Mouse (Mus musculus): ENCODE results near the gene Wdr6. TPM values are rescaled to one million over a fixed set of nuclear protein-coding genes. Genes with fewer than 3 reads are reported as not detected.

The Wdr6 gene
- polyA plus RNA-seq, 1 experiment from 2014 or later = 364 TPM

DNA sequence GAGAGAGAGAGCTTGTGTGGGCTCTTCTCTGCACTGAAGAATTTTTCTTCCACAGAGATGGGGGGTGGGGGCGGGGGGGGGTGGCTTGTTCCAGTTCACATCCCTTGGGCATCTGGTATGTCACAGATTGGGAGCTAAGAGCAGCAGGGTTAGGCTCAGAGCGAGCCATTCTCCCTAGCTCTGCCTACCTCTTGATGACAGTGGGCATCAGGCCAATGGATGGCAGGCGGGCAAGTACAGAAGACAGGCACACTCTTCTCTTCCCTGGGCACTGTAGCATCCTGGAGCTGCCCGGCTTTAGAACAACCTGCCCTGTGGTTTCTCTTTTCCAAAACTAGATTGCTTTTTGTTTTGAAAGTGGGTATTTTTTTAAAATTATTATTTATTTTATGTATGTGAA is 12.9 kb upstream of the Wdr6 start:
- Histone ChIP-seq H3K36me3 (peaks cover 6% of the 10 kb centered on the region; the same call in 1 of the 2 replicates), H3K27me3 (no peaks in the 10 kb centered on the region), H3K9me3 (no peaks in the 10 kb centered on the region), H3K4me2 (replicated peaks) (no peak overlapping the region), H3K4me3 (replicated peaks) (no peak overlapping the region), H3K9ac (replicated peaks) (no peak overlapping the region), H3K4me1 (replicated peaks) (peaks cover 41% of the 10 kb centered on the region), H3K27ac (no peak overlapping the region)
- no peak for ATAC-seq
- WGBS = 83% methylated on average over 4 of the region's 4 CpGs

DNA sequence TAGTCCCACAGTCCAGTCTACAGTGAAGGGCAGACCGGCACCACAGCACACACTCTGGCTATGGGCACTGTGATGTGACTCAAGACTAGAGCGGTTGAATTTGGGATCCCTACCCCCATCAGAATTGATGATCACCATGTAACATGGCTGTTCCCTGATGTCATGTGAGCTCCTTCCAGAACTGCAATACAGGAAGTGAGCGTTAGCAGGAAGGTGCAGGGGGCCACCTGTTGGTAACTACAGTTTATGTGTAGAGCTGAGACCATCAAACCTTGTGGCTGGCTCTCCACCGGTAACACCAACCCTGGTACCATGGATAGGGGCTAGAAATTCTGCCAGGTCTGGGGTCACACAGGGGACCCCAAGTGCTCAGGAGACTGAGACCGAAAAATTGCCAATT is 10.7 kb upstream of the Wdr6 start:
- H3K27me3 ChIP-seq = no peaks in the 10 kb centered on the region
- no peak for ATAC-seq
- H3K9me3 ChIP-seq = no peaks in the 10 kb centered on the region
- H3K9ac ChIP-seq (replicated peaks) = no peak overlapping the region; the same call in 1 of the 2 replicates
- H3K27ac ChIP-seq = peak overlapping the region; percentile 98
- 79% methylated on average over 5 of the region's 5 CpGs for WGBS
- peaks cover 6% of the 10 kb centered on the region; the same call in 1 of the 2 replicates for H3K36me3 ChIP-seq
- H3K4me2 ChIP-seq (replicated peaks) = no peak overlapping the region
- H3K4me3 ChIP-seq (replicated peaks) = no peak overlapping the region
- H3K4me1 ChIP-seq (replicated peaks) = peaks cover 42% of the 10 kb centered on the region

DNA sequence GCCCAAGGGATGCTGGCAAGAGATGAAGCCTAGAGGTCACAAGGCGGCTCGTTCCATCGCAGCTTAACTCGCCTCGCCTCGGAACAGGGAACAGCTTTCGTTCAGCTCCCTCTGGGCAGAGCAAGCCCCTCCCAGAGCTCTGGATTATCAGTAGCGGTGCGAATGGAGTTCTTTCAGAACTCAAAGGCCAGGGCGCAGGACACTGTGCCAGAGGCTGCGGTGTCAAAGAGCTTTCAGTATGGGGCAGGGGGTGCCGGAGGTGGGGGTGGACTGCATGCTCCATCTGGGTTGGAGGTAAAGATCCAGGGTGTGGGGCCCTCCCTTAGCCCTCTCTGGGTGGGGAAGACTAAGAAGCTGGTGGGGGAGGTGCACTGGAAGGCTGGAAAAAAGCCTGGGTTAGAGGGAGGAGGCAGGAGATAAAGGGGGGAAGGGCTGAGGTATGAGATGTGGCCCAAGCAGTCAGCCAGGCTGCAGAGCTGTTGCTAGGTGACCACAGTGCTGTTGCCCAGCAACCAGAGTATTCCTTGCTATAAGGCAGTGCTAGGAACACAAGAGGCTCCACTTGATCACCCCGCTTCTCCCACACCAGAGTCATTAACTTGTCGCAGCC is 9.1 kb upstream of the Wdr6 start:
- no peaks in the 10 kb centered on the region for H3K27me3 ChIP-seq
- peaks cover 4% of the 10 kb centered on the region for H3K36me3 ChIP-seq
- peaks cover 42% of the 10 kb centered on the region for H3K4me1 ChIP-seq (replicated peaks)
- H3K27ac ChIP-seq = peak overlapping the region; percentile 98
- peak overlapping the region; percentile 31 for H3K4me3 ChIP-seq (replicated peaks)
- H3K9me3 ChIP-seq = no peaks in the 10 kb centered on the region
- H3K9ac ChIP-seq (replicated peaks) = peak overlapping the region; percentile 57
- WGBS = under 1% methylated on average over 14 of the region's 14 CpGs
- ATAC-seq = peak; percentile 99
- H3K4me2 ChIP-seq (replicated peaks) = peak overlapping the region; percentile 60

DNA sequence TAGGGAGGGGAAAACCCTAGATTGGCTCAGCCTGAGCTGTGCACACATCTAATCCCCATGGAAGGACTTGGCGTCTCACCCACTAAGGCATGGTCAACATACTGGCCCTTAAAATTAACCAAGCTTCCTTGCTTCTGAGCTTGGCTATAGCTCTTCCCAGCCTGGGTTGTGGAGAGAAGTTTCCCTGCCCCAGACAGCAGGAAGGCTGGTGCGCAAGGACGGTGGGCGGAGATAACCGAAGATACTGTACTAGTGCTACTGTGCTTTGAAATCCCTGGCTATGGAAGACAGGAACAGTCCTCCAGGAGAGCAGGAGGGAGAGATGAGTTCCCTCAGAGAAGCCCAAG is 778 bp upstream of the Wdr6 start:
- Histone ChIP-seq H3K9ac (replicated peaks) (peak overlapping the region; percentile 92), H3K4me2 (replicated peaks) (peak overlapping the region; percentile 97), H3K4me3 (replicated peaks) (peak overlapping the region; percentile 80), H3K27me3 (0 out of 2 replicates have a peak, but pooled peaks cover 2% of the 10 kb centered on the region), H3K27ac (peak overlapping the region; percentile 97), H3K4me1 (replicated peaks) (peaks cover 52% of the 10 kb centered on the region), H3K9me3 (no peaks in the 10 kb centered on the region), H3K36me3 (peaks cover 40% of the 10 kb centered on the region)
- 58% methylated on average over 5 of the region's 5 CpGs for WGBS
- no peak for ATAC-seq

GRCm38 (mm10) chr9:108577934-108578544 is 500 bp downstream of the Wdr6 start:
- H3K9ac ChIP-seq (replicated peaks) = peak overlapping the region; percentile 92
- 0 out of 2 replicates have a peak, but pooled peaks cover 2% of the 10 kb centered on the region for H3K27me3 ChIP-seq
- H3K4me1 ChIP-seq (replicated peaks) = peaks cover 63% of the 10 kb centered on the region
- H3K27ac ChIP-seq = peak overlapping the region; percentile 97
- H3K36me3 ChIP-seq = peaks cover 49% of the 10 kb centered on the region
- no peaks in the 10 kb centered on the region for H3K9me3 ChIP-seq
- no peak for ATAC-seq
- under 1% methylated on average over 24 of the region's 24 CpGs for WGBS
- peak overlapping the region; percentile 97 for H3K4me2 ChIP-seq (replicated peaks)
- peak overlapping the region; percentile 80 for H3K4me3 ChIP-seq (replicated peaks)

- peaks cover 52% of the 10 kb centered on the region for H3K36me3 ChIP-seq
- H3K4me1 ChIP-seq (replicated peaks) = peaks cover 68% of the 10 kb centered on the region
- H3K9ac ChIP-seq (replicated peaks) = peak overlapping the region; percentile 92
- no peaks in the 10 kb centered on the region for H3K9me3 ChIP-seq
- WGBS = 40% methylated on average over 6 of the region's 6 CpGs
- H3K27ac ChIP-seq = peak overlapping the region; percentile 97; the same call in 1 of the 2 replicates
- H3K4me3 ChIP-seq (replicated peaks) = peak overlapping the region; percentile 80
- peak overlapping the region; percentile 97 for H3K4me2 ChIP-seq (replicated peaks)
- ATAC-seq = no peak
- H3K27me3 ChIP-seq = 0 out of 2 replicates have a peak, but pooled peaks cover 2% of the 10 kb centered on the region
Observed at GRCm38 (mm10) chr9:108577025-108577424, 1.5 kb downstream of the Wdr6 start.

DNA sequence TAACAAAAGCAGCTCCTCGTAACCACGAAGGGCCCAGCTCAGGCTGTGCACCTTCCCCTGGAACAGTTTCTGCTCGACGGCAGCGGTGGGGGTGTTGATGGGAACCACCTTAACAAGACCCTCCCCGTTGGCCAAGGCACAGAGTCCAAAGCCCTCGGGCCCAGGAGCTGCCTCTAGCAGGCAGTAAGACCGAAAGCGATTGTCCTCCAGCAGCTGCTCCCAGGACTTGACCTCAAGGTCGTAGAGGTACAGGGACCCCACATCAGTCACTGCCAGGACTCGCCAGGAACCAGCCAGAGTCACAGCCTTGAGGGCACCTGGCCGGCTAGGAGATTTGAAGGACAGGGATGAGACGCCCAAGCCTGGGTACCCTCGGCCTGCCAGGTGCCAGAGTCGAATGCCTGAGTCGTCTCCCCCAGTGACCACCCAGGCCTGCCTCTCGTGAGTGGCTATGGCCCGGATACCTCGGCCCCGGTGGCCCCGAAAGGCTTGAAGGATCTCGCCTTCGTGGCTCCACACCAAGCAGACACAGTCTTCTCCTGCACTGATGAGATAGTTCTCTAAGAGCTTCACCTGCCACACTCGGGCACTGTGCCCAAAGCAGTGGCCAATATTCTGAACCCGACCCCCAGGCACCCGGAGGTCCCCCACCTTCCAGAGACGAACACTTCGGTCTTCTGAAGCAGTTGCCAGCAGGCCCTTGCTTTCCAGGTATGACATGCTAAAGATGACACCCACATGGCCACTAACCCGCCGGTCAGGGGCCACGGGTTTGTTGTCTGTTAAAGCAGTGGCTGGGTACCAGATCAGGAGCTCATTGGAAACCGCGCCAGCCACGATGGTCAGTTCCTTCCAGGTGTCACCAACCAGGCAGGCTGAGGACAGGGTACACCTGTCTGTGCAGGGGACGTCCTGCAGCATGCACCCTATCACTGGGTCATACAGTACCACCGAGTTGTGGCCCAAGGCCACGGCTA is 2.9 kb downstream of the Wdr6 start:
- Histone ChIP-seq H3K9me3 (no peaks in the 10 kb centered on the region), H3K27me3 (0 out of 2 replicates have a peak, but pooled peaks cover under 1% of the 10 kb centered on the region), H3K4me3 (replicated peaks) (peak overlapping the region; percentile 80), H3K4me1 (replicated peaks) (peaks cover 72% of the 10 kb centered on the region), H3K36me3 (peaks cover 60% of the 10 kb centered on the region), H3K9ac (replicated peaks) (peak overlapping the region; percentile 42), H3K27ac (no peak overlapping the region), H3K4me2 (replicated peaks) (peak overlapping the region; percentile 97)
- ATAC-seq = no peak
- WGBS = 89% methylated on average over 37 of the region's 37 CpGs

DNA sequence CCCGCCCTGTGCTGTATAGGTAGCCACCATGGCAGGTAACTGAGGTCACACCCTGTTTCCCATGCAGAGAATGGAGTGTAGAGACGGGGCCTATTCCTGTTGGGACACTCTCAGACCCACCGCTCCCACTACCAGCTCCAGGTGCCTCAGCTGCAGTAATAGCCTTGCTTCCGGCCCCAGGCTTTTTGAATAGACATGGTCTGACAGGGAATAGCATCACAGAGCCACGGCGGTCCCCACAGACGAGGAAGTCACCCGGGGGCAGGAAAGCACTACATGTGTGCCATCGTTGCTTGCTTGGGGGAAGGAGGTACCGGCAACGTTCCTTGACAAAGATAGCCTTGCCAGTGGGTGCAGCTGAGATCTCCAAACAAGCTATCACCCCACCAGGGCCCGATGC is 3.6 kb downstream of the Wdr6 start:
- 88% methylated on average over 12 of the region's 12 CpGs for WGBS

DNA sequence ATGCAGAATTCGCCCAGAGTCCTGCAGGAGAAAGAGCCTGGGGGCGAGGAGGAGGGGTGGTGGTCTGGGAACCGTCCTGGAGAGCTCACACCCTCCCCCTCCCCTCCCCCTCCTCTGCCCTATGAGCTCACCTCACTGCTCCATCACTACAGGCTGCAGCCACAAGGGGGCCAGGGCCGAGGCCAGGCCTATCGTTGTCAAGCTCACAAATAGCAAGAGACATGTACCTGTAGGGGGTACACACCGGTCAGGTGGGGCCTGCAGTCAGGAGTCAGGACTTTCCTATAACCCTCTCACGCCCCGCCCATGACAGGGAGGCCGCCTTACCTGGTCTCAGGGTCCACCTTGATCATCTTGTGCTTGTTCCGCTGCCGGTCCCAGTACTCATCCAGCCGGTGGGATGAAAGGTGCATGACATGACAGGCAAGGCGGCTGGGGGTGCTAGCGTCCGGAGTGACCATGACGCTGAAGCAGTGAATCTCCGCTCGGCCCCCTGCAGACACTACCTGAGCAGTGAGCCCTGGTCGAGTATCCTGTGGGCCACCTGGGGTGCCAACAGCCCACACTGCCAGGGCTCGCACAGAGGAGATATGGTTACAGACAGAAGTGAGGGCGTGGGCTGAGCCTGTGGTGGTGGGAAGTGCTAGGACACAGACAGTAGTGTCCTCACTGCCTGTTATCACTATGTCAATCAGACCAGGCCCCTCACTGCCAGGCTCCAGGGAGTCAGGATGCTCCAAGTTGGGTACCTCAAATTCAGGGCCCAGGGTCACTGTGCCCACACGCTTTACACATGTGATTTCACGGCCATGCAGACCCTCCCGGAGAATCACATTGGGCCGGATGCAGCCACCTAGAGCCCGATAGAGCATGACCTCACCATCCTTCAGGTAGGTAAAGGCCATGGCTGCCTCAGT is 4.5 kb downstream of the Wdr6 start:
- WGBS = 45% methylated on average over 26 of the region's 26 CpGs
- peak overlapping the region; percentile 42 for H3K9ac ChIP-seq (replicated peaks)
- peak overlapping the region; percentile 25; the same call in 1 of the 2 replicates for H3K27ac ChIP-seq
- H3K36me3 ChIP-seq = peaks cover 60% of the 10 kb centered on the region
- H3K4me2 ChIP-seq (replicated peaks) = peak overlapping the region; percentile 97
- no peaks in the 10 kb centered on the region for H3K9me3 ChIP-seq
- H3K4me1 ChIP-seq (replicated peaks) = peaks cover 74% of the 10 kb centered on the region
- ATAC-seq = no peak
- H3K4me3 ChIP-seq (replicated peaks) = peak overlapping the region; percentile 8
- no peaks in the 10 kb centered on the region for H3K27me3 ChIP-seq

More for the DNA sequence above, 3.6 kb downstream of the Wdr6 start:
- peaks cover 75% of the 10 kb centered on the region for H3K4me1 ChIP-seq (replicated peaks)
- peak overlapping the region; percentile 97 for H3K4me2 ChIP-seq (replicated peaks)
- H3K9me3 ChIP-seq = no peaks in the 10 kb centered on the region
- no peak for ATAC-seq
- no peak overlapping the region; the same call in 1 of the 2 replicates for H3K27ac ChIP-seq
- peaks cover 60% of the 10 kb centered on the region for H3K36me3 ChIP-seq
- H3K9ac ChIP-seq (replicated peaks) = peak overlapping the region; percentile 42
- no peaks in the 10 kb centered on the region for H3K27me3 ChIP-seq
- H3K4me3 ChIP-seq (replicated peaks) = 0 out of 2 replicates have a peak overlapping the region, but pooled peaks have one; percentile 80

- H3K27ac ChIP-seq = no peak overlapping the region
- no peak overlapping the region for H3K4me2 ChIP-seq (replicated peaks)
- H3K27me3 ChIP-seq = no peaks in the 10 kb centered on the region
- no peak overlapping the region for H3K9ac ChIP-seq (replicated peaks)
- WGBS = 85% methylated on average over 10 of the region's 10 CpGs
- peaks cover 60% of the 10 kb centered on the region for H3K36me3 ChIP-seq
- peaks cover 79% of the 10 kb centered on the region for H3K4me1 ChIP-seq (replicated peaks)
- H3K9me3 ChIP-seq = no peaks in the 10 kb centered on the region
- H3K4me3 ChIP-seq (replicated peaks) = no peak overlapping the region
- no peak for ATAC-seq
Observed at GRCm38 (mm10) chr9:108572321-108572720, 6.2 kb downstream of the Wdr6 start.
